Mouse (Mus musculus): ENCODE measurements around the gene Col27a1. TPM values are rescaled to one million over a fixed set of nuclear protein-coding genes. Genes with fewer than 3 reads are reported as not detected.
A peak's percentile ranks its signal among the peaks of the same experiment; 100 is the strongest.

Col27a1 gene
- polyA plus RNA-seq, 1 experiment from 2014 or later: 2.2 TPM

- Histone ChIP-seq H3K4me1 (peaks cover 34% of the 10 kb centered on the region), H3K4me3 (no peak overlapping the region), H3K27ac (no peak overlapping the region), H3K36me3 (replicated peaks) (no peaks in the 10 kb centered on the region), H3K9ac (no peak overlapping the region), H3K9me3 (no peaks in the 10 kb centered on the region), H3K4me2 (no peak overlapping the region), H3K27me3 (replicated peaks) (no peaks in the 10 kb centered on the region)
- ATAC-seq (replicated peaks): peak; percentile 28; the same call in 1 of the 2 replicates
- 60% methylated on average over 5 of the region's 5 CpGs for WGBS
Observed at GRCm38 (mm10) chr4:63228943-63229342, 15.1 kb downstream of the Col27a1 start.

GRCm38 (mm10) chr4:63229991-63230581 lies 16.3 kb downstream of the Col27a1 start:
- Histone ChIP-seq H3K9ac (peak overlapping the region; percentile 3; the same call in 1 of the 2 replicates), H3K4me1 (peaks cover 34% of the 10 kb centered on the region), H3K27ac (peak overlapping the region; percentile 48), H3K4me2 (no peak overlapping the region), H3K4me3 (no peak overlapping the region), H3K9me3 (no peaks in the 10 kb centered on the region), H3K27me3 (replicated peaks) (no peaks in the 10 kb centered on the region), H3K36me3 (replicated peaks) (no peaks in the 10 kb centered on the region)
- 39% methylated on average over 14 of the region's 14 CpGs for WGBS
- ATAC-seq (replicated peaks): peak; percentile 57

- H3K4me3 ChIP-seq: no peak overlapping the region
- ATAC-seq (replicated peaks): no peak
- no peak overlapping the region for H3K9ac ChIP-seq
- H3K4me1 ChIP-seq: peaks cover 34% of the 10 kb centered on the region
- H3K27ac ChIP-seq: no peak overlapping the region
- WGBS: 67% methylated on average over 1 of the region's 1 CpGs
- H3K9me3 ChIP-seq: no peaks in the 10 kb centered on the region
- H3K27me3 ChIP-seq (replicated peaks): no peaks in the 10 kb centered on the region
- no peaks in the 10 kb centered on the region for H3K36me3 ChIP-seq (replicated peaks)
- H3K4me2 ChIP-seq: no peak overlapping the region
Observed at GRCm38 (mm10) chr4:63231121-63231520, 17.3 kb downstream of the Col27a1 start.

GRCm38 (mm10) chr4:63232542-63233020 lies 18.8 kb downstream of the Col27a1 start:
- no peak overlapping the region for H3K4me3 ChIP-seq
- no peaks in the 10 kb centered on the region for H3K36me3 ChIP-seq (replicated peaks)
- 65% methylated on average over 2 of the region's 2 CpGs for WGBS
- no peaks in the 10 kb centered on the region for H3K9me3 ChIP-seq
- no peaks in the 10 kb centered on the region for H3K27me3 ChIP-seq (replicated peaks)
- H3K4me1 ChIP-seq: peaks cover 29% of the 10 kb centered on the region
- no peak overlapping the region for H3K4me2 ChIP-seq
- H3K9ac ChIP-seq: no peak overlapping the region
- H3K27ac ChIP-seq: no peak overlapping the region
- no peak for ATAC-seq (replicated peaks)

- Histone ChIP-seq H3K27ac (no peak overlapping the region), H3K9ac (no peak overlapping the region), H3K36me3 (replicated peaks) (no peaks in the 10 kb centered on the region), H3K4me2 (no peak overlapping the region), H3K4me3 (no peak overlapping the region), H3K4me1 (peaks cover 35% of the 10 kb centered on the region), H3K9me3 (no peaks in the 10 kb centered on the region), H3K27me3 (replicated peaks) (no peaks in the 10 kb centered on the region)
- no peak for ATAC-seq (replicated peaks)
- 64% methylated on average over 7 of the region's 7 CpGs for WGBS
Observed at GRCm38 (mm10) chr4:63233557-63234452, 20.0 kb downstream of the Col27a1 start.

- Histone ChIP-seq H3K4me1 (peaks cover 24% of the 10 kb centered on the region), H3K27ac (no peak overlapping the region), H3K4me2 (no peak overlapping the region), H3K27me3 (replicated peaks) (no peaks in the 10 kb centered on the region), H3K4me3 (no peak overlapping the region), H3K9ac (no peak overlapping the region), H3K36me3 (replicated peaks) (no peaks in the 10 kb centered on the region), H3K9me3 (no peaks in the 10 kb centered on the region)
- 93% methylated on average over 5 of the region's 5 CpGs for WGBS
- ATAC-seq (replicated peaks): no peak
Observed at GRCm38 (mm10) chr4:63234852-63235251, 21.0 kb downstream of the Col27a1 start.

GRCm38 (mm10) chr4:63236235-63236634 lies 22.4 kb downstream of the Col27a1 start:
- ATAC-seq (replicated peaks): no peak
- H3K27ac ChIP-seq: no peak overlapping the region
- H3K4me2 ChIP-seq: no peak overlapping the region
- H3K4me3 ChIP-seq: no peak overlapping the region
- peaks cover 12% of the 10 kb centered on the region; the same call in 1 of the 2 replicates for H3K4me1 ChIP-seq
- WGBS: 66% methylated on average over 2 of the region's 2 CpGs
- no peak overlapping the region for H3K9ac ChIP-seq
- H3K9me3 ChIP-seq: peaks cover 2% of the 10 kb centered on the region; the same call in 1 of the 2 replicates
- no peaks in the 10 kb centered on the region for H3K36me3 ChIP-seq (replicated peaks)
- no peaks in the 10 kb centered on the region for H3K27me3 ChIP-seq (replicated peaks)

DNA sequence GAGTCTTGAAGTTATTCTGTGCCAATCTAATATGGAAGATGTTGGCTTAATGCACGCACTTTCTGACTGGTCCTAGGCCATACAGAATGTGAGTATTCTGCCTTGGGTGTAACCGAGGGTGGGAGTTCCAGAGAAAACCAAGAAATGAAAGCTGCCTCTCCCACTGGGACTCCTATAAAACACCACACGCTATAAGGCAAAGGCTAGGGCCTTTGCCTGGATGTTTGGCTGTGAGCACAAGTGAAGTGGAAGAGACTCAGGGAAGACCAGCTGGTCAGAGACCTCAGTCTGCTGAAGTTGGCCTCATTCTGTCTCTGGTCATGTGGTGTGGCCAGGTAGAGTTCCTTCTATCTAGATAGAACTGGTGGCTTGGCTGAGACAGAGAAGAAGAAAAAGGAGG lies 23.4 kb downstream of the Col27a1 start:
- Histone ChIP-seq H3K27me3 (replicated peaks) (no peaks in the 10 kb centered on the region), H3K36me3 (replicated peaks) (no peaks in the 10 kb centered on the region), H3K9me3 (peaks cover 2% of the 10 kb centered on the region; the same call in 1 of the 2 replicates), H3K9ac (no peak overlapping the region), H3K27ac (no peak overlapping the region), H3K4me3 (no peak overlapping the region), H3K4me1 (peaks cover 12% of the 10 kb centered on the region; the same call in 1 of the 2 replicates), H3K4me2 (no peak overlapping the region)
- no peak for ATAC-seq (replicated peaks)
- WGBS: 92% methylated on average over 3 of the region's 3 CpGs

GRCm38 (mm10) chr4:63238141-63238540 lies 24.3 kb downstream of the Col27a1 start:
- H3K4me1 ChIP-seq: peaks cover 12% of the 10 kb centered on the region; the same call in 1 of the 2 replicates
- H3K27me3 ChIP-seq (replicated peaks): no peaks in the 10 kb centered on the region
- ATAC-seq (replicated peaks): no peak
- 70% methylated on average over 7 of the region's 7 CpGs for WGBS
- no peaks in the 10 kb centered on the region for H3K36me3 ChIP-seq (replicated peaks)
- H3K9me3 ChIP-seq: peaks cover 2% of the 10 kb centered on the region; the same call in 1 of the 2 replicates
- no peak overlapping the region for H3K9ac ChIP-seq
- no peak overlapping the region for H3K27ac ChIP-seq
- H3K4me2 ChIP-seq: no peak overlapping the region
- H3K4me3 ChIP-seq: no peak overlapping the region

- no peaks in the 10 kb centered on the region for H3K27me3 ChIP-seq (replicated peaks)
- H3K27ac ChIP-seq: no peak overlapping the region
- peaks cover 8% of the 10 kb centered on the region; the same call in 1 of the 2 replicates for H3K4me1 ChIP-seq
- ATAC-seq (replicated peaks): peak; percentile 53
- 51% methylated on average over 5 of the region's 5 CpGs for WGBS
- no peak overlapping the region for H3K4me3 ChIP-seq
- H3K9ac ChIP-seq: no peak overlapping the region
- peaks cover 2% of the 10 kb centered on the region; the same call in 1 of the 2 replicates for H3K9me3 ChIP-seq
- no peaks in the 10 kb centered on the region for H3K36me3 ChIP-seq (replicated peaks)
- H3K4me2 ChIP-seq: no peak overlapping the region
Observed at GRCm38 (mm10) chr4:63238722-63239121, 24.9 kb downstream of the Col27a1 start.

- Histone ChIP-seq H3K9ac (no peak overlapping the region), H3K9me3 (peaks cover 2% of the 10 kb centered on the region; the same call in 1 of the 2 replicates), H3K27ac (no peak overlapping the region), H3K36me3 (replicated peaks) (no peaks in the 10 kb centered on the region), H3K4me2 (no peak overlapping the region), H3K4me1 (peaks cover 8% of the 10 kb centered on the region; the same call in 1 of the 2 replicates), H3K4me3 (no peak overlapping the region), H3K27me3 (replicated peaks) (no peaks in the 10 kb centered on the region)
- no peak for ATAC-seq (replicated peaks)
- 94% methylated on average over 3 of the region's 3 CpGs for WGBS
Observed at GRCm38 (mm10) chr4:63241031-63241430, 27.2 kb downstream of the Col27a1 start.

DNA sequence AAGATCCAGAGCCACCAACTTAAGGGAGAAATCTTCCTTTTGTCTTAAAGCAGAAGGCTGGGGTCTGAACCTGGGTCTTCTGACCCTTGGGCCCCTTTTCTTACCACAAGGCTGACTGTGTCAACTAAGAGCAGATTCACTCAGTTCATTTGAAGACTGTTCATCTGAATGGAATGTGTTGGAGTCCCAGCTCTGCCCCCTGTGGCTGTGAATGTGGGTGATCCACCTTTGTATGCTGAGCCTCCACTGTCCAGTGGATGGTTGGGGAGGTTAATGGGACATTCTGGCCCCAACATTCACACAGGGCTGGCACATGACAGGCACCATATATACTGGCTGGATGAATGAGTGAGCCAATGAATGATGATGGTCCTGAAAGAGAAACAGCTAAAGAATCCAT lies 34.2 kb downstream of the Col27a1 start:
- H3K27ac ChIP-seq: no peak overlapping the region
- no peaks in the 10 kb centered on the region for H3K9me3 ChIP-seq
- H3K27me3 ChIP-seq (replicated peaks): no peaks in the 10 kb centered on the region
- no peak overlapping the region for H3K4me3 ChIP-seq
- H3K4me1 ChIP-seq: no peaks in the 10 kb centered on the region
- no peak overlapping the region for H3K4me2 ChIP-seq
- no peaks in the 10 kb centered on the region for H3K36me3 ChIP-seq (replicated peaks)
- H3K9ac ChIP-seq: no peak overlapping the region
- ATAC-seq (replicated peaks): no peak

All from midbrain, embryonic 15.5 days (tissue).